Mouse (Mus musculus): ENCODE measurements around the gene Pithd1. TPM values are rescaled to one million over a fixed set of nuclear protein-coding genes. Genes with fewer than 3 reads are reported as not detected.

The Pithd1 gene
- polyA plus RNA-seq (2016; fragmentation: Nextera tagmentation; extraction: Ambion mirVana) = 73.2 and 73.6 TPM in 2 replicates

- no peaks in the 10 kb centered on the region for H3K9me3 ChIP-seq (replicated peaks)
- peaks cover 37% of the 10 kb centered on the region for H3K36me3 ChIP-seq
- H3K4me1 ChIP-seq = peaks cover 23% of the 10 kb centered on the region
- WGBS = under 1% methylated on average over 81 of the region's 81 CpGs
- H3K27ac ChIP-seq = peak within 1 kb of the TSS; percentile 92
- H3K4me3 ChIP-seq = peak within 1 kb of the TSS; percentile 79
- no peaks in the 10 kb centered on the region for H3K27me3 ChIP-seq (ENCODE audit: low read depth, poor library complexity, severe bottlenecking)
- peak; percentile 95 for DNase-seq (ENCODE audit: low spot score)
These were observed at the start of gene Pithd1 for GRCm38 (mm10) chr4:135986943-135987710. Gene Pithd1, minus strand, starts transcription at chr4:135987264.

GRCm38 (mm10) chr4:136035078-136035477, 48.0 kb upstream of the Pithd1 start:
- H3K4me1 ChIP-seq = peaks cover 8% of the 10 kb centered on the region; the same call in 1 of the 2 replicates
- H3K27ac ChIP-seq = no peak overlapping the region
- 84% methylated on average over 4 of the region's 4 CpGs for WGBS
- H3K9me3 ChIP-seq (replicated peaks) = no peaks in the 10 kb centered on the region
- no peaks in the 10 kb centered on the region for H3K27me3 ChIP-seq (ENCODE audit: low read depth, poor library complexity, severe bottlenecking)
- no peaks in the 10 kb centered on the region for H3K36me3 ChIP-seq
- no peak overlapping the region for H3K4me3 ChIP-seq
- no peak for DNase-seq (ENCODE audit: low spot score)

- 63% methylated on average over 1 of the region's 1 CpGs for WGBS
- DNase-seq (ENCODE audit: low spot score) = no peak
- no peaks in the 10 kb centered on the region for H3K9me3 ChIP-seq (replicated peaks)
These were observed 46.2 kb upstream of the Pithd1 start for GRCm38 (mm10) chr4:136033231-136033630.

GRCm38 (mm10) chr4:136030968-136031909, 44.2 kb upstream of the Pithd1 start:
- Histone ChIP-seq H3K27me3 (ENCODE audit: low read depth, poor library complexity, severe bottlenecking) (no peaks in the 10 kb centered on the region), H3K36me3 (no peaks in the 10 kb centered on the region), H3K27ac (no peak overlapping the region), H3K4me3 (no peak overlapping the region), H3K4me1 (peaks cover 8% of the 10 kb centered on the region; the same call in 1 of the 2 replicates), H3K9me3 (replicated peaks) (no peaks in the 10 kb centered on the region)
- 7% methylated on average over 8 of the region's 8 CpGs for WGBS
- no peak for DNase-seq (ENCODE audit: low spot score)

More at GRCm38 (mm10) chr4:136033231-136033630, 46.2 kb upstream of the Pithd1 start:
- H3K4me3 ChIP-seq = no peak overlapping the region
- H3K27me3 ChIP-seq (ENCODE audit: low read depth, poor library complexity, severe bottlenecking) = no peaks in the 10 kb centered on the region
- H3K36me3 ChIP-seq = no peaks in the 10 kb centered on the region
- no peak overlapping the region for H3K27ac ChIP-seq
- peaks cover 8% of the 10 kb centered on the region; the same call in 1 of the 2 replicates for H3K4me1 ChIP-seq

- Histone ChIP-seq H3K9me3 (replicated peaks) (no peaks in the 10 kb centered on the region), H3K36me3 (no peaks in the 10 kb centered on the region), H3K4me3 (no peak overlapping the region), H3K27me3 (ENCODE audit: low read depth, poor library complexity, severe bottlenecking) (no peaks in the 10 kb centered on the region), H3K4me1 (peaks cover 8% of the 10 kb centered on the region; the same call in 1 of the 2 replicates), H3K27ac (no peak overlapping the region)
- DNase-seq (ENCODE audit: low spot score) = no peak
- 94% methylated on average over 5 of the region's 5 CpGs for WGBS
These were observed 41.6 kb upstream of the Pithd1 start for GRCm38 (mm10) chr4:136028689-136029088.

GRCm38 (mm10) chr4:136028132-136028564, 41.1 kb upstream of the Pithd1 start:
- no peak overlapping the region for H3K27ac ChIP-seq
- no peaks in the 10 kb centered on the region for H3K36me3 ChIP-seq
- peaks cover 8% of the 10 kb centered on the region; the same call in 1 of the 2 replicates for H3K4me1 ChIP-seq
- no peak for DNase-seq (ENCODE audit: low spot score)
- no peak overlapping the region for H3K4me3 ChIP-seq
- H3K27me3 ChIP-seq (ENCODE audit: low read depth, poor library complexity, severe bottlenecking) = no peaks in the 10 kb centered on the region
- H3K9me3 ChIP-seq (replicated peaks) = no peaks in the 10 kb centered on the region
- WGBS = 91% methylated on average over 19 of the region's 19 CpGs

GRCm38 (mm10) chr4:136027416-136028131, 40.5 kb upstream of the Pithd1 start:
- Histone ChIP-seq H3K4me3 (no peak overlapping the region), H3K27ac (no peak overlapping the region), H3K27me3 (ENCODE audit: low read depth, poor library complexity, severe bottlenecking) (no peaks in the 10 kb centered on the region), H3K9me3 (replicated peaks) (no peaks in the 10 kb centered on the region), H3K4me1 (peaks cover 8% of the 10 kb centered on the region; the same call in 1 of the 2 replicates), H3K36me3 (no peaks in the 10 kb centered on the region)
- 85% methylated on average over 8 of the region's 8 CpGs for WGBS
- DNase-seq (ENCODE audit: low spot score) = no peak

GRCm38 (mm10) chr4:136025350-136025749, 38.3 kb upstream of the Pithd1 start:
- Histone ChIP-seq H3K27ac (no peak overlapping the region), H3K4me1 (peaks cover 13% of the 10 kb centered on the region), H3K27me3 (ENCODE audit: low read depth, poor library complexity, severe bottlenecking) (no peaks in the 10 kb centered on the region), H3K9me3 (replicated peaks) (no peaks in the 10 kb centered on the region), H3K4me3 (no peak overlapping the region), H3K36me3 (no peaks in the 10 kb centered on the region)
- WGBS = 79% methylated on average over 1 of the region's 1 CpGs
- no peak for DNase-seq (ENCODE audit: low spot score)

GRCm38 (mm10) chr4:136022924-136023323, 35.9 kb upstream of the Pithd1 start:
- no peak overlapping the region for H3K27ac ChIP-seq
- H3K27me3 ChIP-seq (ENCODE audit: low read depth, poor library complexity, severe bottlenecking) = no peaks in the 10 kb centered on the region
- WGBS = 96% methylated on average over 9 of the region's 9 CpGs
- H3K36me3 ChIP-seq = peaks cover 11% of the 10 kb centered on the region; the same call in 1 of the 2 replicates
- no peaks in the 10 kb centered on the region for H3K9me3 ChIP-seq (replicated peaks)
- H3K4me3 ChIP-seq = no peak overlapping the region
- H3K4me1 ChIP-seq = peaks cover 19% of the 10 kb centered on the region
- no peak for DNase-seq (ENCODE audit: low spot score)

- H3K27ac ChIP-seq = peak within 1 kb of the TSS; percentile 95
- WGBS = under 1% methylated on average over 48 of the region's 48 CpGs
- H3K27me3 ChIP-seq (ENCODE audit: low read depth, poor library complexity, severe bottlenecking) = no peaks in the 10 kb centered on the region
- peaks cover 19% of the 10 kb centered on the region for H3K4me1 ChIP-seq
- H3K4me3 ChIP-seq = peak within 1 kb of the TSS; percentile 100
- peak; percentile 100 for DNase-seq (ENCODE audit: low spot score)
- H3K9me3 ChIP-seq (replicated peaks) = no peaks in the 10 kb centered on the region
- peaks cover 15% of the 10 kb centered on the region; the same call in 1 of the 2 replicates for H3K36me3 ChIP-seq
These were observed 34.5 kb upstream of the Pithd1 start, which contains the start of gene Eloa for GRCm38 (mm10) chr4:136021549-136022047. Gene Eloa, minus strand, starts transcription at chr4:136021763.

GRCm38 (mm10) chr4:136020743-136021548, 33.9 kb upstream of the Pithd1 start:
- WGBS = under 1% methylated on average over 62 of the region's 62 CpGs

More at GRCm38 (mm10) chr4:136020743-136021548, 33.9 kb upstream of the Pithd1 start:
- no peaks in the 10 kb centered on the region for H3K9me3 ChIP-seq (replicated peaks)
- peaks cover 19% of the 10 kb centered on the region for H3K4me1 ChIP-seq
- peaks cover 17% of the 10 kb centered on the region; the same call in 1 of the 2 replicates for H3K36me3 ChIP-seq
- peak overlapping the region; percentile 100 for H3K4me3 ChIP-seq
- peak overlapping the region; percentile 95 for H3K27ac ChIP-seq
- no peaks in the 10 kb centered on the region for H3K27me3 ChIP-seq (ENCODE audit: low read depth, poor library complexity, severe bottlenecking)
- no peak for DNase-seq (ENCODE audit: low spot score)

Data from limb, embryonic 10.5 days (tissue).